Mouse (Mus musculus) kidney, postnatal 36 days (tissue): ENCODE measurements around the gene Pam16.

Experiments used
- DNase-seq, 2 experiments: peaks; one replicate each; pipeline ENCODE4 v3.0.0; 2021 to 2022; ENCODE audit warnings: mixed read lengths in 2 of 2

Gene Pam16

DNA sequence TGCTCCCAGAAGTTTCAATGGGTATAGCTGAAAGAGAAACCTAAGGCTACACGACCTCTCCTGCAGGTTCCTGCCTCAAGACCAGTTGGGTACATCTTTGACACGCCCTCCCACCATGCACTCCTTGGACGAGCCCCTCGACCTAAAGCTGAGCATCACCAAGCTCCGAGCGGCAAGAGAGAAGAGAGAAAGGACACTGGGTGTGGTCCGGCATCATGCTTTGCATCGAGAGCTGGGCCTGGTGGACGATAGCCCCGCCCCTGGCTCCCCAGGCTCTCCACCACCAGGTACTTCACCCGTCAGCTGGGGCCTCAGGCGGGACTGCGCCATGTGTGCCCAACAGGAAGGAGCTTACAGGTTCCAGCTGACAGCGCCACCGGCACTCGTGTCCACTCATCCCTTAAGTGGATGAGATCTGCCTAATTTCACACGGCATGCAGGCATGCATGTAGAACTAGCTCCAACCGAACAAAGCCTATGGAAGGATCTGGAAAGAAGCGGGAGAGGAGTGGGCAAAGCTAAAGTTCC, 16.2 kb downstream of the Pam16 start:
- peak in 1 of 2 experiments; percentile 54 for DNase-seq

- peak; percentile 87 to 93 for DNase-seq
Measured at GRCm38 (mm10) chr16:4607818-4608531, 16.8 kb downstream of the Pam16 start.

GRCm38 (mm10) chr16:4606431-4607084, 18.2 kb downstream of the Pam16 start:
- peak; percentile 79 to 83 for DNase-seq

- peak in 1 of 2 experiments; percentile 65 for DNase-seq
Measured at GRCm38 (mm10) chr16:4605514-4606131, 19.2 kb downstream of the Pam16 start.

DNA sequence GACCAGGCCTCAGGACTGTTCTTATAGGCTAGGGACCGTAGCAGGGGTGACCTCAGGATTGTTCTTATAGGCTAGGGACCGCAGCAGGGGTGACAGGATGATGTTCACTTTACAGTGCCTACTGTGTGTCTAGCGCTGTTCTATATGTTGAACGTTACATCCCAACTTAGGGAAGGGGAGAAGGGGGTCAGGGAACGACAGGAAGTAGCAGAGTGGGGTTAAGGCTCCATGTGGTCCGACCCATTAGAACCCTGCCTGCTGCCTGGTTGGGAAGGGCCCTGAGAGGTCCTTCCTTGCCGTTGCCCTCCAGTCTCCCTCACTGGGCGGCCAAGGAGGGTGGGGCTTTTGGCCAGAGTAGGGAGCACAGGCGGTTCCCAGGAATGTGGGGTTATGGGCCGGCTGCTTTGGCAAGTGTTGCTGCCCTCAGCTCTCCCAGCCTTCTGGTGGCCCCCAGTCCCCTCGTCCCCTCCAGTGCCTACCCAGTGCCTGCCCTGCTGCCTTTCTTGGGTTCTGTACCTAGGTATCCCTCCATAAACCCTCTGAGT, 20.4 kb downstream of the Pam16 start:
- peak; percentile 70 to 76 for DNase-seq

GRCm38 (mm10) chr16:4603453-4603837, 21.3 kb downstream of the Pam16 start:
- DNase-seq = no peak

- DNase-seq = peak; percentile 81 to 90
Measured at GRCm38 (mm10) chr16:4602766-4603452, 21.9 kb downstream of the Pam16 start.

DNA sequence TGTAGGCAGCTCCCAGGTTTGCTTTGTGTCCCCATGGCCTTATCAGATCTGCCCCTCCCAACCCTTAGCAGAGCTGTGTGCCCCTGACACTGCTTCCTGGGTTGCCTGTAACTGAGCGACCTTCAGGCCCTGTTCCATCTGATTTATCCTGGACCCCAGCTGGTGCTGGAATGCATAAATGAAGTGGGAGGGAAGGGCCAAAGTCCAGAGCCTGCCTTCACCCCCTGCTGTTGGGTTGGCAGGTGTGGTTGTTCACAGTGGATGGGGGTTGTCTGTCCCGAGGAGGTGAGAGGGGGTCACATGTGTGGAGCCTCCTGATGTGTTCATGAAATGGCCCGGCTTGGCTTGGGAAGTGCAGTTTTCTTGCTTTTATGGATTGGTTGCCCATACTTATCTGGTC, 22.6 kb downstream of the Pam16 start:
- peak; percentile 88 to 94 for DNase-seq

DNA sequence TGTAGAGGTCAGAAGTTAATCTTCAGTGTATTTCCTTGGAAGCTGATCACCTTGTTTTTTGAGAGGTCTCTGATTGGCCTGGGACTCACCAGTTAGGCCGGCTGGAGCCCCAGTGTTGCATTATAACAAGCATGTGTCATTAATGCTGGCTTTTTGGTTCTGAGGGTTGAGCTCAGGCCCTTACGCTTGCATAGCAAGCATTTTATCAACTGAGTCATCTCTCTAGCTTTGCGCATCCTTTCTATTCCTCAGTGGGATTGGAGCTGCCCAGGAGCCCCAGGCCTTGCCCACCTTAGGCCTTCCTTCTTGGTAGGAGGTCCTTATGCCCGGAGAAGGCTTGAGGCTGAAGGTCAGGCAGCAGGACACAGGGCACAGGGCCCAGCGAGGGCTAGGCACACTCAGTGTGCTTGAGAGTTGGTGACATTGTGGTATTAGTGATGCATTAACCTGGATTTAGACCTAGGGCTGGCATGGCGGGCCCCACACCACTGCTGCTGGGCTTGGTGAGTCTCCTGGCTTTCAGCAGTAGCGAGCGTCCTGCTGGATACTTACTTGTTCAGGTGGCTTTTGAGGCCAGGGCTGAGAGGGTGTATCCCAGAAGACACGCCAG, 24.0 kb downstream of the Pam16 start:
- peak; percentile 83 to 88 for DNase-seq

GRCm38 (mm10) chr16:4599616-4600015, 25.2 kb downstream of the Pam16 start:
- DNase-seq = peak in 1 of 2 experiments; percentile 26

DNA sequence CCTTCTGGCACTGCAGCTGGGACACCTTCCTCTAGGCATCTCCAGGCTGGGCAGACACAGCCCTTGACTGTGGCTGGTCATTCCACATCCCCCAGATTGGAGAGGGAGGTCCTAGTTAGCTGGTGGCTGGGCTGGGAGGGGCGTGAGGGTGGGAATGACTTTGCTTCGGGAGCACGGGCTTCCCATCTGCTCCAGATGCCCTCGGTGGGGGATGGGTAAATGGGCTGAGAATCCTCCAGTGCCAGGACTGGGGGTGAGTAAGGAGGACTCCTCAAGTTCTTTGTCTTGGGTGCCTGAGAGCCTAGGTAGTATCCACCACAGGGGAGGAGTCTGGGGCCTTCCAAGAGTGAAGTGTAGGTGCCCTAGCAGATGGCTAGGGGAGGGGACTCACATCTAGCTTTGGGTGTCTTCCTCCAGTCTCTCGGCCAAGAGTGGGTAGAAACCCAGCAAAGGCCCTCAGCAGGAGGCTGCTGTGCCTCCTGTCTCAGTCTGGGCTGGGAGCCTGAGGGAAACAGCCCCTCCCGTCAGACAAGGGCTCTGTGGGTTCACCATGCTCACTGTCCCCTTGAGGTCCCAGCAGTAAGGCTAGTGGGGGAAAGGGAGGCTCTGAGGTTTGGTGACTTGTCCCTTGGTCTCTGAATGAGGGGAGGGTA, 25.8 kb downstream of the Pam16 start:
- peak in 1 of 2 experiments; percentile 53 for DNase-seq

GRCm38 (mm10) chr16:4598041-4598440, 26.7 kb downstream of the Pam16 start:
- DNase-seq = no peak

GRCm38 (mm10) chr16:4597296-4597695, 27.5 kb downstream of the Pam16 start:
- DNase-seq = peak in 1 of 2 experiments; percentile 37

GRCm38 (mm10) chr16:4596836-4597235, 28.0 kb downstream of the Pam16 start:
- DNase-seq = no peak

DNA sequence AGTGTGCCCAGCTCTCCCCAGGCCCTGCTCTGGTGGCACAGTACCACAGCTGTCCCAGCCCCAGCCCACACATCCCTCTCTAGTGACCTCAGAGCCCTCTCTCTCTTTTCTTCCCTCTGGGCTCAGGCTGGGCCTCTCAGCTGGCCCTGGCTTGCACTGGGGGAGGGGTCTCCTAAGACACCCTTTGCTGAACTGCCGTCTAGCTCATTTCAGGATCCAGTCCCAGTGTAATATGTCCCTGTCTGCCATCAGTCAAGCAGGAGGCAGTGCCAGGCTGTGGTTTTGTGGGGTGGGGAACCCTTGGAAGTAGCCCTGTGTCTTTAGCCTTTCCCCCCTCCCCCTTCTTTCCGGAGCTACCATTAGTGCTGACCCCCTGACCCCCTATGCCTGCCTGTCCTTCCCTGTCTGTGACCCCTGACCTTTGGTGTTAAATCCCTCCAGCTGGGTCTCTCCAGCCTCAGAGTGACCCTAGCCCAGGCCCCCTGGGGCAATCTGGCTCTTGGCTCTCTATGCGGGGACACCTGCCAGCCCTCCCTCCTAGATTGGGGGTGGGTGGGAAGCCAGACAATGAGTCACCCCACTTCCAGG, 28.6 kb downstream of the Pam16 start:
- DNase-seq = no peak

GRCm38 (mm10) chr16:4595527-4595963, 29.2 kb downstream of the Pam16 start:
- peak; percentile 88 to 91 for DNase-seq

- DNase-seq = peak in 1 of 2 experiments; percentile 50
Measured at GRCm38 (mm10) chr16:4594814-4595526, 29.8 kb downstream of the Pam16 start.

DNA sequence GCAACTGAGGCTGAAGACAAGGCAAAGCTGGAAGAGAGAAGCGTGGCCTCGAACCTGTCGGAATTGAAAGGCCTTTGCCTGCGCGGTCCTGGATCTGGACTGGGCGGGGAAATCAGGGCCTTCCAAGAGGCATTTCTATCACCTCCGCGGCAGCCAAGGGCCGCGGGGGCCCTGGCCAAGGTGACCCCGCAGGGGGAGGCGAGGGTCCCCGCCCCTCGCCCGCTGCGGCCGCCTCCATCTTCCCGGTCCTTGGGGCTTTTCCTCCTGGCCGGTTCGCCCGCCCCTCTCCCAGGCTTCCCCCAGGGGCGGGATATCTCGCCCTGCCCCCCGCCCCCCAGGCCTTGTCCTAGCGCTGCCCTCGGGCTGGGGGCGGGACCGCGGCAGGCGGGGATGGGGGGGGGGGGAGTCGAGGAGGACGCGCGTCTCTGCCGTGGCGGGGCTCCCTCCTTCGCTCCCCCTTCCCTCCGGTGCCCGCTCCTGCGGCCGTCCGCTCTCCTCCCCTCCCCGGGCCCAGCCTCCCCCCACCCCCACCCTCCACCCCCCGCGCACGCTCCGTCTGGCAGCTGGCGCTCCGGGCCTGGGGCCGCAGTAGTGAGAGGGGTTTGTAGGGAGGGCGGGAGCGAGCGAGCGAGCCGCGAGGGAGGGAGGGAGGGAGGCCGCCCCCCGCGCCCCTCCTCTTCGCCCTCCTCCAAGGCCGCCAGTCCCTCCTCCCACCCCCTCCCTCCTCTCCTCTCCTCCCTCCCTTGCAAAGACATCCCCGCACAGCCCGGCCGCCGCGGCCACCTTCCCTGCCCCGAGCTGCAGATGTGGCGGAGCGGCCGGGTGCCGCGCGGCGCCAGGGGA, 30.6 kb downstream of the Pam16 start, which contains the start of gene Glis2:
Glis2 (plus strand) TSS at position 743 of the 843 bp plus-strand sequence.
- peak; percentile 83 to 86 for DNase-seq
